17 mouse cellular contexts compared by ENCODE assay signal in the genomic region with DNA sequence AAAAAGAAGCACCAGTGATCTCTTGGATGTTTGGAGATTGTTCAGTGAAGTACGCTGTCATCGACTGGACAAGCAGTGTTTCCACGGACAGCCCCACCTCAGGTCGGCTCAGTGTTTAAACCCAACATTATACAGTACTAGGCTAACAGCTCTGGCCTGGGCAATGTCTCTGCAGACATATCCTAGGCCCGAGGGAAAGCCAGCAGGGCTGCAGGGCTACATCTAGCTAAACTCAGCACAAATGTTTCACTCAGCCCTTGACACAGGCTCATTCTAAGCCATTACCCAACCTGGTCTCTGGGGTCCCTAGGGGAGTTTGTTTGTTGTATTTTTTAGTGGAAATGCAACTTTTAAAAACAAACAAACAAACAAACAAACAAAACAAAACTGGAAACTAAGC. TPM values are rescaled to one million over a fixed set of nuclear protein-coding genes. Genes with fewer than 3 reads are reported as not detected.
DNase-seq lines count a peak whose midpoint lies in the region; ATAC-seq and TF ChIP-seq lines count a peak whose summit lies in the region.
"Had no signal": no experiment of that assay in that cellular context is flagged by ENCODE, and none has a peak within 500 bp of the region (broad histone marks: within the 10 kb centered on the region; RNA-seq: fewer than 3 reads in every experiment).

No protein-coding gene starts in this region.

- H3K36me3 ChIP-seq in heart, embryonic 14.5 days (ENCODE audit: control insufficient read depth, insufficient read depth, low read length), result no peaks in the 10 kb centered on the region
- H3K36me3 ChIP-seq in kidney, postnatal 0 days (ENCODE audit: insufficient read depth, low read length), result no peaks in the 10 kb centered on the region
- no peaks in the 10 kb centered on the region for H3K36me3 ChIP-seq in embryonic facial prominence, embryonic 14.5 days (ENCODE audit: control insufficient read depth, insufficient read depth, low read length)
- no peaks in the 10 kb centered on the region for H3K36me3 ChIP-seq in stomach, embryonic 15.5 days

- H3K4me3 ChIP-seq in heart, embryonic 14.5 days (ENCODE audit: control insufficient read depth in 1 of 2, insufficient read depth in 1 of 2, low read depth in 1 of 2, low read length in 2 of 2), result no peak overlapping the region
- H3K4me3 ChIP-seq in kidney, postnatal 0 days (replicated peaks; ENCODE audit: low read depth, low read length), result no peak overlapping the region
- H3K4me3 ChIP-seq in embryonic facial prominence, embryonic 14.5 days (ENCODE audit: low read depth, low read length), result no peak overlapping the region
- no peak overlapping the region for H3K4me3 ChIP-seq in stomach, embryonic 15.5 days (replicated peaks)

- H3K4me1 ChIP-seq in heart, embryonic 14.5 days (ENCODE audit: control insufficient read depth in 2 of 2, insufficient read depth in 2 of 2, low read length in 2 of 2), result peaks cover 14 to 25% of the 10 kb centered on the region in 2 experiments
- peaks cover 10% of the 10 kb centered on the region; the same call in 1 of the 2 replicates for H3K4me1 ChIP-seq in kidney, postnatal 0 days (replicated peaks; ENCODE audit: insufficient read depth, low read length)
- peaks cover 27% of the 10 kb centered on the region for H3K4me1 ChIP-seq in embryonic facial prominence, embryonic 14.5 days (ENCODE audit: control insufficient read depth, insufficient read depth, low read length)
- H3K4me1 ChIP-seq in stomach, embryonic 15.5 days, result peaks cover 17% of the 10 kb centered on the region; the same call in 1 of the 2 replicates

- H3K4me2 ChIP-seq in heart, embryonic 14.5 days (ENCODE audit: low read length), result no peak overlapping the region
- H3K4me2 ChIP-seq in kidney, postnatal 0 days (ENCODE audit: low read length), result no peak overlapping the region
- H3K4me2 ChIP-seq in embryonic facial prominence, embryonic 14.5 days (ENCODE audit: low read depth, low read length), result no peak overlapping the region
- no peak overlapping the region for H3K4me2 ChIP-seq in stomach, embryonic 15.5 days
- H3K4me2 ChIP-seq: midbrain, embryonic 11.5 days had no signal

- ATAC-seq in heart, embryonic 14.5 days (ENCODE audit: insufficient number of reproducible peaks, insufficient read depth, low FRiP score, low read depth), result no peak
- ATAC-seq in kidney, postnatal 0 days (replicated peaks; ENCODE audit: low FRiP score, low read depth), result no peak
- no peak for ATAC-seq in embryonic facial prominence, embryonic 14.5 days (ENCODE audit: low read depth)
- ATAC-seq in stomach, embryonic 15.5 days (ENCODE audit: insufficient read depth, low FRiP score, low read depth), result peak; percentile 47; the same call in 1 of the 2 replicates
- ATAC-seq: forebrain, embryonic 16.5 days had no signal

- 0 out of 2 replicates have a peak, but pooled peaks cover 2% of the 10 kb centered on the region for H3K9me3 ChIP-seq in heart, embryonic 14.5 days (ENCODE audit: control insufficient read depth, low read length)
- H3K9me3 ChIP-seq in kidney, postnatal 0 days (replicated peaks; ENCODE audit: low read length), result no peaks in the 10 kb centered on the region
- no peaks in the 10 kb centered on the region for H3K9me3 ChIP-seq in embryonic facial prominence, embryonic 14.5 days (ENCODE audit: control insufficient read depth, low read length)
- no peaks in the 10 kb centered on the region for H3K9me3 ChIP-seq in stomach, embryonic 15.5 days

- TF ChIP-seq CTCF in kidney, postnatal 0 days (IDR thresholded peaks at IDR 0.05; ENCODE audit: low read depth), result no peak

- no peak for DNase-seq in heart, adult 8-10 months (ENCODE audit: low spot score)
- no peak for DNase-seq in kidney, postnatal 0 days (ENCODE audit: low spot score)
- no peak for DNase-seq in kidney, adult 18-20 months
- no peak for DNase-seq in embryonic facial prominence, embryonic 14.5 days (ENCODE audit: low spot score)
- no peak for DNase-seq in frontal cortex, postnatal 14 days (ENCODE audit: low spot score in 2 of 2)

- H3K9ac ChIP-seq in heart, embryonic 14.5 days (ENCODE audit: low read length), result 0 out of 2 replicates have a peak overlapping the region, but pooled peaks have one; percentile 41
- H3K9ac ChIP-seq in kidney, postnatal 0 days (ENCODE audit: low read depth, low read length), result no peak overlapping the region
- H3K9ac ChIP-seq in embryonic facial prominence, embryonic 14.5 days (ENCODE audit: low read depth, low read length), result 0 out of 2 replicates have a peak overlapping the region, but pooled peaks have one; percentile 26
- H3K9ac ChIP-seq in stomach, embryonic 15.5 days, result no peak overlapping the region
- H3K9ac ChIP-seq: liver, embryonic 14.5 days had no signal

- H3K27me3 ChIP-seq in heart, embryonic 14.5 days (ENCODE audit: control insufficient read depth, insufficient read depth, low read length), result no peaks in the 10 kb centered on the region
- H3K27me3 ChIP-seq in kidney, postnatal 0 days (ENCODE audit: insufficient read depth, low read length), result no peaks in the 10 kb centered on the region
- no peaks in the 10 kb centered on the region for H3K27me3 ChIP-seq in embryonic facial prominence, embryonic 14.5 days (replicated peaks; ENCODE audit: control insufficient read depth, insufficient read depth, low read length)
- no peaks in the 10 kb centered on the region for H3K27me3 ChIP-seq in stomach, embryonic 15.5 days (replicated peaks)
- H3K27me3 ChIP-seq: CH12.LX had no signal

- 32% methylated on average over 5 of the region's 5 CpGs for WGBS in heart, embryonic 14.5 days
- 69% methylated on average over 5 of the region's 5 CpGs for WGBS in kidney, postnatal 0 days
- 59% methylated on average over 5 of the region's 5 CpGs for WGBS in embryonic facial prominence, embryonic 14.5 days
- WGBS in stomach, embryonic 15.5 days, result 55% methylated on average over 5 of the region's 5 CpGs

- peak overlapping the region in 1 of 2 experiments; percentile 66; a peak in 1 of 4 replicates for H3K27ac ChIP-seq in heart, embryonic 14.5 days (replicated peaks in 1 of 2; ENCODE audit: control insufficient read depth in 1 of 2, insufficient read depth in 1 of 2, low read depth in 2 of 2, low read length in 2 of 2)
- peak overlapping the region; percentile 87 for H3K27ac ChIP-seq in kidney, postnatal 0 days
- H3K27ac ChIP-seq in embryonic facial prominence, embryonic 14.5 days (replicated peaks; ENCODE audit: low read depth, low read length), result peak overlapping the region; percentile 86
- no peak overlapping the region for H3K27ac ChIP-seq in stomach, embryonic 15.5 days
- H3K27ac ChIP-seq: liver, embryonic 14.5 days had no signal

RNA-seq across cellular contexts. Expression of a gene that starts 52.1 kb away (rescaled TPM):
- polyA plus RNA-seq in heart, embryonic 14.5 days (2014; fragmentation: Nextera tagmentation; extraction: Ambion mirVana), result not detected in 2 replicates
- total RNA-seq in heart, adult 8-10 months (2022), result not detected
- not detected in 2 replicates for polyA plus RNA-seq in kidney, postnatal 0 days (2015; fragmentation: Nextera tagmentation; extraction: Ambion mirVana)
- not detected in 2 replicates for polyA plus RNA-seq in embryonic facial prominence, embryonic 14.5 days (2014; fragmentation: Nextera tagmentation; extraction: Ambion mirVana)
- 0.40 TPM in 1 of 2 replicates, not detected in the other for polyA plus RNA-seq in stomach, embryonic 15.5 days (2015; fragmentation: Nextera tagmentation; extraction: Ambion mirVana)
- total RNA-seq: gastrocnemius, postnatal 10 days; heart, postnatal 14 days; layer of hippocampus, adult 18-20 months; left cerebral cortex, postnatal 10 days had no signal
- polyA plus RNA-seq: embryonic facial prominence, embryonic 11.5 days; forebrain, embryonic 16.5 days; intestine, embryonic 14.5 days; liver, embryonic 14.5 days; midbrain, embryonic 11.5 days had no signal

Comparison
In these comparisons a context has a peak if more than half of its experiments do, and no peak if none do; other contexts are left out.
1. H3K9ac ChIP-seq: peak in heart, embryonic 14.5 days (single experiment) and embryonic facial prominence, embryonic 14.5 days (single experiment); none in kidney, postnatal 0 days (single experiment) and stomach, embryonic 15.5 days (single experiment).